Mouse (Mus musculus) cerebellum, adult 18-20 months (tissue): ENCODE data around the gene Art2b.
"Not testable (repeated sequence)": the region's sequence is repeated elsewhere in the genome, so short reads cannot be mapped to it uniquely, and the experiment has no call there.

Source experiments
- DNase-seq, 2 experiments: peaks; one replicate each; pipeline ENCODE4 v3.0.0; 2021

Art2b gene

GRCm38 (mm10) chr7:101585408-101585807 lies at the start of gene Art2b:
Art2b (minus strand) TSS chr7:101585600.
- DNase-seq, result no peak

GRCm38 (mm10) chr7:101634513-101634912 lies 49.1 kb upstream of the Art2b start:
- DNase-seq, result no peak

GRCm38 (mm10) chr7:101633629-101634177 lies 48.3 kb upstream of the Art2b start:
- no peak for DNase-seq

GRCm38 (mm10) chr7:101628481-101628880 lies 43.1 kb upstream of the Art2b start:
- DNase-seq, result no peak

- not testable (repeated sequence) for DNase-seq
Measured at GRCm38 (mm10) chr7:101627166-101627565, 41.8 kb upstream of the Art2b start.

GRCm38 (mm10) chr7:101624283-101624682 lies 38.9 kb upstream of the Art2b start:
- no peak for DNase-seq

- DNase-seq, result not testable (repeated sequence)
Measured at GRCm38 (mm10) chr7:101621861-101622260, 36.5 kb upstream of the Art2b start.

GRCm38 (mm10) chr7:101620373-101620772 lies 35.0 kb upstream of the Art2b start:
- DNase-seq, result peak; percentile 18 to 47

- DNase-seq, result no peak
Measured at GRCm38 (mm10) chr7:101618273-101618672, 32.9 kb upstream of the Art2b start.

GRCm38 (mm10) chr7:101617438-101618165 lies 32.2 kb upstream of the Art2b start:
- DNase-seq, result no peak

- no peak for DNase-seq
Measured at GRCm38 (mm10) chr7:101616136-101616835, 30.9 kb upstream of the Art2b start.

- DNase-seq, result no peak
Measured at GRCm38 (mm10) chr7:101615406-101615805, 30.0 kb upstream of the Art2b start.

- not testable (repeated sequence) for DNase-seq
Measured at GRCm38 (mm10) chr7:101612786-101613527, 27.6 kb upstream of the Art2b start.

- DNase-seq, result no peak
Measured at GRCm38 (mm10) chr7:101607845-101608244, 22.4 kb upstream of the Art2b start.

- no peak for DNase-seq
Measured at GRCm38 (mm10) chr7:101600406-101600805, 15.0 kb upstream of the Art2b start.

- DNase-seq, result no peak
Measured at GRCm38 (mm10) chr7:101598482-101598881, 13.1 kb upstream of the Art2b start.

- no peak for DNase-seq
Measured at GRCm38 (mm10) chr7:101594969-101595368, 9.6 kb upstream of the Art2b start.

- DNase-seq, result not testable (repeated sequence)
Measured at GRCm38 (mm10) chr7:101584271-101584670, 1.1 kb downstream of the Art2b start.

- DNase-seq, result no peak
Measured at GRCm38 (mm10) chr7:101582012-101582411, 3.4 kb downstream of the Art2b start.

- not testable (repeated sequence) for DNase-seq
Measured at GRCm38 (mm10) chr7:101580863-101581262, 4.5 kb downstream of the Art2b start.

GRCm38 (mm10) chr7:101574413-101574812 lies 11.0 kb downstream of the Art2b start:
- no peak for DNase-seq

GRCm38 (mm10) chr7:101573636-101574035 lies 11.8 kb downstream of the Art2b start:
- not testable (repeated sequence) for DNase-seq

- DNase-seq, result no peak
Measured at GRCm38 (mm10) chr7:101564086-101564485, 21.3 kb downstream of the Art2b start.
